Mouse (Mus musculus): ENCODE results near the gene Ssh2.

DNA sequence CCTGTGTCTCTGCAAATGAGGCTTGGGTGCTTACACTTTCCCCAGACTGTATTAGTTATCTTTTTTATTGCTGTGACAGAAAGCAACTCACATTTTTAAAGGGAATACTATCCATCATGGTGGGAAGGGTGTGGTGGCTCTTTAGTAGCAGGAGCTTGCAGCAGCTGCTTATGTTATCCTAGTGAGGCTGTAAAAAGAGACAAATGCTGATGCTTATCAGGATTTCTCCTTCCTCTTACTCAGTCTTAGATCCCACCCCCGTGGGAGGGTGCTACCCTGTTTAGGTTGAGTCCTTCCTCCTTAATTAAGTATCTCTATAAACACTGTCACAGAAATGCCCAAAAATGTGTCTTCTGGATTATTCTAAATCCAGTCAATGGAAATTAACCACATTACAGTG lies 105.1 kb downstream of the Ssh2 start:
- TF ChIP-seq CTCF (IDR thresholded peaks at IDR 0.05; ENCODE audit: borderline replicate concordance, insufficient read depth, low read length) (no peak), POLR2A (IDR thresholded peaks at IDR 0.05; ENCODE audit: low read depth, low read length) (no peak)
